ENCODE assay signal across 12 mouse cellular contexts in the genomic region with DNA sequence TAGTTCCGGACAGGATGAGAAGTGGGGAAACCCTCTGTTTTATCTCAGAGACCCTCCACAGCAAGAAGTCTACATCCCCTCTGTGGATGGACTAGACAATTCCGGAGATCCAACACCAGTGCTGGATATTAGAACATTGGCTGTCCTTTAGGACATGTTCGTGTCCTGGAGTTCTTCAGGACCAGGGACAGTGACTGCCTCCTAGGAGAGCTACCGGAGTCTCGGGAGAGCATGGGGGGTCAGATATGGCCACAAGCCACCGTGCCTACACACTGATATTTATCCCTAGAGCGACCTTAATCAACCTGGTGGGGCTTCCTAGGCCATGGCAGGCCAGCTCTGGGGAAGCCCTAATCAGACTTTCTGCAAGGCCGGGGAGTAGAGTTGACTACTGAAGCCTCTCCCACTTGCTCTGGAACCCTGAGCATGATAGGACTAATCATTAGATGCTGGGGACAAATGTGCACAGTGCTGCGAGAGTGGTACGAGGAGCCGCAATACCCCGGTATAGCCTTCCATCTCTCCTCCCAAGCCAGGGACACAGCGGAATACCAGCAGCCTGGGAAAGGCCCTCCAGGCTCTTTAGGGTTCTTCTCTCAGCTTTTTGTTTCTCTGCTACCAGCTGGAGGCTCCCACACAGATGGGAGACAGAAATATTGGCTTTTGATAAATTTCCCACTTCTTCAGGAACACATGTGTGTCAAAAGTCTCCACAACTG. TPM values are rescaled to one million over a fixed set of nuclear protein-coding genes. Genes with fewer than 3 reads are reported as not detected.
DNase-seq lines count a peak whose midpoint lies in the region; ATAC-seq and TF ChIP-seq lines count a peak whose summit lies in the region.
"Had no signal": no experiment of that assay in that cellular context is flagged by ENCODE, and none has a peak within 500 bp of the region (broad histone marks: within the 10 kb centered on the region; RNA-seq: fewer than 3 reads in every experiment).

No protein-coding gene starts in this region.

- H3K27ac ChIP-seq in neural tube, embryonic 11.5 days (ENCODE audit: low read depth, low read length): peak overlapping the region; percentile 45; the same call in 1 of the 2 replicates
- peak overlapping the region; percentile 85 for H3K27ac ChIP-seq in forebrain, embryonic 15.5 days (replicated peaks)
- peak overlapping the region; percentile 83 for H3K27ac ChIP-seq in midbrain, embryonic 10.5 days (replicated peaks)
- H3K27ac ChIP-seq in olfactory bulb, adult 2 months (ENCODE audit: insufficient read depth, low read depth, low read length): peak overlapping the region; percentile 60
- H3K27ac ChIP-seq: heart, embryonic 10.5 days; liver, embryonic 14.5 days had no signal

- WGBS in neural tube, embryonic 11.5 days: 86% methylated on average over 13 of the region's 13 CpGs
- WGBS in forebrain, embryonic 15.5 days: 61% methylated on average over 13 of the region's 13 CpGs
- WGBS in midbrain, embryonic 10.5 days: 91% methylated on average over 13 of the region's 13 CpGs
- WGBS in olfactory bulb, adult 2 months: 62% methylated on average over 13 of the region's 13 CpGs

- no peak overlapping the region for H3K9ac ChIP-seq in neural tube, embryonic 11.5 days (ENCODE audit: low read length)
- H3K9ac ChIP-seq in forebrain, embryonic 15.5 days (replicated peaks): no peak overlapping the region
- H3K9ac ChIP-seq: liver, embryonic 14.5 days had no signal

- TF ChIP-seq CTCF in olfactory bulb, adult 2 months (IDR thresholded peaks at IDR 0.05; ENCODE audit: insufficient read depth, low read depth, low read length): no peak

- no peaks in the 10 kb centered on the region for H3K9me3 ChIP-seq in neural tube, embryonic 11.5 days (ENCODE audit: control insufficient read depth, low read length)
- H3K9me3 ChIP-seq in forebrain, embryonic 15.5 days: no peaks in the 10 kb centered on the region
- no peaks in the 10 kb centered on the region for H3K9me3 ChIP-seq in midbrain, embryonic 10.5 days (replicated peaks)
- H3K9me3 ChIP-seq: heart, embryonic 10.5 days had no signal

- peaks cover 20% of the 10 kb centered on the region for H3K4me1 ChIP-seq in neural tube, embryonic 11.5 days (ENCODE audit: control insufficient read depth, insufficient read depth, low read length)
- peaks cover 29% of the 10 kb centered on the region for H3K4me1 ChIP-seq in forebrain, embryonic 15.5 days
- peaks cover 26% of the 10 kb centered on the region for H3K4me1 ChIP-seq in midbrain, embryonic 10.5 days
- H3K4me1 ChIP-seq in olfactory bulb, adult 2 months (ENCODE audit: control insufficient read depth, insufficient read depth, low read length): peaks cover 33% of the 10 kb centered on the region

- TF ChIP-seq POLR2A in olfactory bulb, adult 2 months (IDR thresholded peaks at IDR 0.05; ENCODE audit: insufficient read depth, low read depth, low read length): no peak

- no peaks in the 10 kb centered on the region for H3K27me3 ChIP-seq in neural tube, embryonic 11.5 days (ENCODE audit: control insufficient read depth, insufficient read depth, low read length)
- no peaks in the 10 kb centered on the region for H3K27me3 ChIP-seq in forebrain, embryonic 15.5 days
- no peaks in the 10 kb centered on the region for H3K27me3 ChIP-seq in midbrain, embryonic 10.5 days (ENCODE audit: low read depth, poor library complexity, severe bottlenecking)

- H3K4me2 ChIP-seq in neural tube, embryonic 11.5 days (ENCODE audit: low read depth): no peak overlapping the region
- no peak overlapping the region for H3K4me2 ChIP-seq in forebrain, embryonic 15.5 days (replicated peaks)

- H3K4me3 ChIP-seq in neural tube, embryonic 11.5 days (ENCODE audit: low read depth, low read length): no peak overlapping the region
- H3K4me3 ChIP-seq in forebrain, embryonic 15.5 days: no peak overlapping the region
- H3K4me3 ChIP-seq in midbrain, embryonic 10.5 days: no peak overlapping the region
- no peak overlapping the region for H3K4me3 ChIP-seq in olfactory bulb, adult 2 months (ENCODE audit: insufficient read depth, low read depth, low read length)
- H3K4me3 ChIP-seq: heart, embryonic 10.5 days had no signal

- ATAC-seq in neural tube, embryonic 11.5 days (ENCODE audit: insufficient read depth, low FRiP score, low TSS enrichment): peak; percentile 43
- peak; percentile 68 for ATAC-seq in forebrain, embryonic 15.5 days (replicated peaks)
- ATAC-seq: intestine, embryonic 16.5 days had no signal

- no peak for DNase-seq in neural tube, embryonic 11.5 days (ENCODE audit: low spot score)
- DNase-seq in neural tube, embryonic 10.5 days (ENCODE audit: extremely low spot score, low spot score): no peak
- DNase-seq in midbrain, embryonic 10.5 days (ENCODE audit: low spot score): no peak
- no peak for DNase-seq in spleen, adult 18-20 months
- no peak for DNase-seq in cerebellum, postnatal 25 days
- DNase-seq in spleen, postnatal 36 days (ENCODE audit: low spot score in 2 of 2): no peak
- DNase-seq: cerebellum, adult 9-11 months had no signal

- H3K36me3 ChIP-seq in neural tube, embryonic 11.5 days (ENCODE audit: control insufficient read depth, insufficient read depth, low read length): no peaks in the 10 kb centered on the region
- no peaks in the 10 kb centered on the region for H3K36me3 ChIP-seq in forebrain, embryonic 15.5 days
- H3K36me3 ChIP-seq in midbrain, embryonic 10.5 days: peaks cover 54% of the 10 kb centered on the region

RNA-seq across cellular contexts. Expression of a gene that starts 52.7 kb away (rescaled TPM):
- polyA plus RNA-seq in neural tube, embryonic 11.5 days (2014; fragmentation: Nextera tagmentation; extraction: Ambion mirVana): 5.5 and 6.4 TPM in 2 replicates
- polyA plus RNA-seq in forebrain, embryonic 15.5 days (2015; fragmentation: Nextera tagmentation; extraction: Ambion mirVana): 3.6 and 4.5 TPM in 2 replicates
- polyA plus RNA-seq in midbrain, embryonic 10.5 days (2016; fragmentation: Nextera tagmentation; extraction: Ambion mirVana): 1.0 and 3.7 TPM in 2 replicates
- not detected in 2 replicates for polyA plus RNA-seq in olfactory bulb, adult 2 months (2012; ENCODE audit: insufficient read depth, insufficient read length, low replicate concordance, missing spikeins)
